Mouse (Mus musculus): Measurements from ENCODE around the gene Mylk. TPM values are rescaled to one million over a fixed set of nuclear protein-coding genes. Genes with fewer than 3 reads are reported as not detected.
A peak's percentile ranks its signal among the peaks of the same experiment; 100 is the strongest.

Gene Mylk
- polyA plus RNA-seq, 1 experiment from 2014 or later: 3.9 TPM

GRCm38 (mm10) chr16:34758205-34758604, 13.2 kb downstream of the Mylk start:
- H3K9ac ChIP-seq (ENCODE audit: low read length): no peak overlapping the region
- no peaks in the 10 kb centered on the region for H3K9me3 ChIP-seq (ENCODE audit: control insufficient read depth, low read length)
- no peaks in the 10 kb centered on the region for H3K4me1 ChIP-seq (replicated peaks; ENCODE audit: control insufficient read depth, insufficient read depth, low read length)
- ATAC-seq (replicated peaks; ENCODE audit: low FRiP score) (no peak), DNase-seq (ENCODE audit: low spot score) (no peak)
- no peaks in the 10 kb centered on the region for H3K36me3 ChIP-seq (ENCODE audit: control insufficient read depth, insufficient read depth, low read length)
- no peak overlapping the region for H3K4me2 ChIP-seq (ENCODE audit: low read depth, low read length, severe bottlenecking)
- H3K27me3 ChIP-seq (ENCODE audit: control insufficient read depth, insufficient read depth, low read length): no peaks in the 10 kb centered on the region
- H3K27ac ChIP-seq (ENCODE audit: low read depth, low read length): no peak overlapping the region
- no peak overlapping the region for H3K4me3 ChIP-seq (ENCODE audit: low read depth, low read length)
- WGBS: 56% methylated on average over 5 of the region's 5 CpGs

GRCm38 (mm10) chr16:34763959-34764591, 19.1 kb downstream of the Mylk start:
- Histone ChIP-seq H3K9me3 (ENCODE audit: control insufficient read depth, low read length) (no peaks in the 10 kb centered on the region), H3K4me3 (ENCODE audit: low read depth, low read length) (no peak overlapping the region), H3K27me3 (ENCODE audit: control insufficient read depth, insufficient read depth, low read length) (no peaks in the 10 kb centered on the region), H3K4me2 (ENCODE audit: low read depth, low read length, severe bottlenecking) (no peak overlapping the region), H3K9ac (ENCODE audit: low read length) (no peak overlapping the region), H3K4me1 (replicated peaks; ENCODE audit: control insufficient read depth, insufficient read depth, low read length) (no peaks in the 10 kb centered on the region; the same call in 1 of the 2 replicates), H3K36me3 (ENCODE audit: control insufficient read depth, insufficient read depth, low read length) (no peaks in the 10 kb centered on the region), H3K27ac (ENCODE audit: low read depth, low read length) (no peak overlapping the region)
- DNase-seq (ENCODE audit: low spot score): no peak
- no peak for ATAC-seq (replicated peaks; ENCODE audit: low FRiP score)
- WGBS: 86% methylated on average over 9 of the region's 9 CpGs

GRCm38 (mm10) chr16:34765666-34766065, 20.7 kb downstream of the Mylk start:
- 75% methylated on average over 1 of the region's 1 CpGs for WGBS
- Histone ChIP-seq H3K27ac (ENCODE audit: low read depth, low read length) (no peak overlapping the region), H3K4me2 (ENCODE audit: low read depth, low read length, severe bottlenecking) (no peak overlapping the region), H3K4me3 (ENCODE audit: low read depth, low read length) (no peak overlapping the region), H3K4me1 (replicated peaks; ENCODE audit: control insufficient read depth, insufficient read depth, low read length) (no peaks in the 10 kb centered on the region; the same call in 1 of the 2 replicates), H3K36me3 (ENCODE audit: control insufficient read depth, insufficient read depth, low read length) (no peaks in the 10 kb centered on the region), H3K9ac (ENCODE audit: low read length) (no peak overlapping the region), H3K9me3 (ENCODE audit: control insufficient read depth, low read length) (no peaks in the 10 kb centered on the region), H3K27me3 (ENCODE audit: control insufficient read depth, insufficient read depth, low read length) (no peaks in the 10 kb centered on the region; the same call in 1 of the 2 replicates)
- DNase-seq (ENCODE audit: low spot score) (no peak), ATAC-seq (replicated peaks; ENCODE audit: low FRiP score) (no peak)

GRCm38 (mm10) chr16:34766193-34766592, 21.2 kb downstream of the Mylk start:
- ATAC-seq (replicated peaks; ENCODE audit: low FRiP score): no peak
- no peak overlapping the region for H3K4me3 ChIP-seq (ENCODE audit: low read depth, low read length)
- H3K4me2 ChIP-seq (ENCODE audit: low read depth, low read length, severe bottlenecking): no peak overlapping the region
- H3K9me3 ChIP-seq (ENCODE audit: control insufficient read depth, low read length): no peaks in the 10 kb centered on the region
- DNase-seq (ENCODE audit: low spot score): no peak
- WGBS: 97% methylated on average over 1 of the region's 1 CpGs
- H3K36me3 ChIP-seq (ENCODE audit: control insufficient read depth, insufficient read depth, low read length): no peaks in the 10 kb centered on the region
- H3K27me3 ChIP-seq (ENCODE audit: control insufficient read depth, insufficient read depth, low read length): no peaks in the 10 kb centered on the region; the same call in 1 of the 2 replicates
- H3K27ac ChIP-seq (ENCODE audit: low read depth, low read length): no peak overlapping the region
- no peaks in the 10 kb centered on the region; the same call in 1 of the 2 replicates for H3K4me1 ChIP-seq (replicated peaks; ENCODE audit: control insufficient read depth, insufficient read depth, low read length)
- no peak overlapping the region for H3K9ac ChIP-seq (ENCODE audit: low read length)

- Histone ChIP-seq H3K4me1 (replicated peaks; ENCODE audit: control insufficient read depth, insufficient read depth, low read length) (no peaks in the 10 kb centered on the region; the same call in 1 of the 2 replicates), H3K36me3 (ENCODE audit: control insufficient read depth, insufficient read depth, low read length) (no peaks in the 10 kb centered on the region), H3K9me3 (ENCODE audit: control insufficient read depth, low read length) (no peaks in the 10 kb centered on the region), H3K9ac (ENCODE audit: low read length) (no peak overlapping the region), H3K4me3 (ENCODE audit: low read depth, low read length) (no peak overlapping the region), H3K27ac (ENCODE audit: low read depth, low read length) (no peak overlapping the region), H3K27me3 (ENCODE audit: control insufficient read depth, insufficient read depth, low read length) (no peaks in the 10 kb centered on the region; the same call in 1 of the 2 replicates), H3K4me2 (ENCODE audit: low read depth, low read length, severe bottlenecking) (no peak overlapping the region)
- WGBS: 95% methylated on average over 2 of the region's 2 CpGs
- ATAC-seq (replicated peaks; ENCODE audit: low FRiP score) (no peak), DNase-seq (ENCODE audit: low spot score) (no peak)
These were observed 22.4 kb downstream of the Mylk start for GRCm38 (mm10) chr16:34767443-34767842.

DNA sequence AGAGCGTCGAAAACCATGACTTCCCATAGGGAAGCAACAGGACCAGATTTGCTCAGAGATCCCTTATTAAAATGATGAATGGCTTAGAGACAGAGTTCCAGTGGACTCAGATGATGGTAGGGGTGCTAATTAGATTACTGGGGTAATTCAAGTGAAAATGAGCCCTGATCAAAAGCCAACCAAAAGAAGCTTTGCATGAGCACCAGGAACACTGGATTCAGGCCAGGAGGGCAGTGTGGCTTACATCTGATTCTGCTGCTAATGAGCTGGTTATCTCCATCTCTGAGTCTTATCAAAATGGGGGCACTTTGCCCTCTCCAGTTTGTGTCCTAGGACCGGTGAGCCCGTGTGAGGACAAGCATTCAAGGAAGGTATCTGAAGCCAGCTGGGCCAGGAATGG, 23.4 kb downstream of the Mylk start:
- Histone ChIP-seq H3K4me3 (ENCODE audit: low read depth, low read length) (no peak overlapping the region), H3K27me3 (ENCODE audit: control insufficient read depth, insufficient read depth, low read length) (no peaks in the 10 kb centered on the region; the same call in 1 of the 2 replicates), H3K9ac (ENCODE audit: low read length) (no peak overlapping the region), H3K4me2 (ENCODE audit: low read depth, low read length, severe bottlenecking) (no peak overlapping the region), H3K27ac (ENCODE audit: low read depth, low read length) (no peak overlapping the region), H3K9me3 (ENCODE audit: control insufficient read depth, low read length) (no peaks in the 10 kb centered on the region), H3K4me1 (replicated peaks; ENCODE audit: control insufficient read depth, insufficient read depth, low read length) (peaks cover 3% of the 10 kb centered on the region; the same call in 1 of the 2 replicates), H3K36me3 (ENCODE audit: control insufficient read depth, insufficient read depth, low read length) (no peaks in the 10 kb centered on the region)
- WGBS: 56% methylated on average over 4 of the region's 4 CpGs
- ATAC-seq (replicated peaks; ENCODE audit: low FRiP score) (no peak), DNase-seq (ENCODE audit: low spot score) (no peak)

GRCm38 (mm10) chr16:34770127-34770526, 25.1 kb downstream of the Mylk start:
- no peak for DNase-seq (ENCODE audit: low spot score)
- Histone ChIP-seq H3K4me2 (ENCODE audit: low read depth, low read length, severe bottlenecking) (no peak overlapping the region), H3K36me3 (ENCODE audit: control insufficient read depth, insufficient read depth, low read length) (no peaks in the 10 kb centered on the region), H3K4me3 (ENCODE audit: low read depth, low read length) (no peak overlapping the region), H3K9me3 (ENCODE audit: control insufficient read depth, low read length) (no peaks in the 10 kb centered on the region), H3K4me1 (replicated peaks; ENCODE audit: control insufficient read depth, insufficient read depth, low read length) (peaks cover 3% of the 10 kb centered on the region; the same call in 1 of the 2 replicates), H3K9ac (ENCODE audit: low read length) (no peak overlapping the region), H3K27me3 (ENCODE audit: control insufficient read depth, insufficient read depth, low read length) (no peaks in the 10 kb centered on the region; the same call in 1 of the 2 replicates), H3K27ac (ENCODE audit: low read depth, low read length) (no peak overlapping the region)
- ATAC-seq (replicated peaks; ENCODE audit: low FRiP score): no peak
- WGBS: 90% methylated on average over 4 of the region's 4 CpGs

- Histone ChIP-seq H3K4me3 (ENCODE audit: low read depth, low read length) (no peak overlapping the region), H3K36me3 (ENCODE audit: control insufficient read depth, insufficient read depth, low read length) (no peaks in the 10 kb centered on the region), H3K9me3 (ENCODE audit: control insufficient read depth, low read length) (no peaks in the 10 kb centered on the region), H3K4me1 (replicated peaks; ENCODE audit: control insufficient read depth, insufficient read depth, low read length) (peaks cover 3% of the 10 kb centered on the region; the same call in 1 of the 2 replicates), H3K4me2 (ENCODE audit: low read depth, low read length, severe bottlenecking) (no peak overlapping the region), H3K27ac (ENCODE audit: low read depth, low read length) (no peak overlapping the region), H3K27me3 (ENCODE audit: control insufficient read depth, insufficient read depth, low read length) (no peaks in the 10 kb centered on the region; the same call in 1 of the 2 replicates), H3K9ac (ENCODE audit: low read length) (no peak overlapping the region)
- ATAC-seq (replicated peaks; ENCODE audit: low FRiP score) (peak; percentile 55), DNase-seq (ENCODE audit: low spot score) (no peak)
- WGBS: 7% methylated on average over 4 of the region's 4 CpGs
These were observed 27.5 kb downstream of the Mylk start for GRCm38 (mm10) chr16:34772445-34773032.
